Mouse (Mus musculus): ENCODE measurements around the gene Nmt1.

The Nmt1 gene

DNA sequence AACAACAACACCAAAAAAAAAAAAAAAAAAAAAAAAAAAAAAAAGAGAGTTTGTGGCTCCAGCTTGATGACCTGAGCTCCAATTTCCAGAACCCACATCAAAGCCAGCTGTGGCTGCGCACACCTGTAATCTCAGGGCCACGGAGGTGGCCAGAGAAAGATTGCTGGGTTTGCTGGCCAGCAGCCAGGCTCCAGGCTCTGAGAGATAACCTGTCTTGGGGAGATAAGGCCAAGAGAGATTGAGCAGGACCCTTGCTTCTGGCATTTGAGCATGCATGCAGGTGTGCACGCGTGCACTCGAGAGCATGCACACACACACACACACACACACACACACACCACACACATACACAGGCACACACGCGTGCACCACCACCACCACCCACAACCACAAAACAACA lies 65.3 kb downstream of the Nmt1 start:
- DNase-seq: no peak

DNA sequence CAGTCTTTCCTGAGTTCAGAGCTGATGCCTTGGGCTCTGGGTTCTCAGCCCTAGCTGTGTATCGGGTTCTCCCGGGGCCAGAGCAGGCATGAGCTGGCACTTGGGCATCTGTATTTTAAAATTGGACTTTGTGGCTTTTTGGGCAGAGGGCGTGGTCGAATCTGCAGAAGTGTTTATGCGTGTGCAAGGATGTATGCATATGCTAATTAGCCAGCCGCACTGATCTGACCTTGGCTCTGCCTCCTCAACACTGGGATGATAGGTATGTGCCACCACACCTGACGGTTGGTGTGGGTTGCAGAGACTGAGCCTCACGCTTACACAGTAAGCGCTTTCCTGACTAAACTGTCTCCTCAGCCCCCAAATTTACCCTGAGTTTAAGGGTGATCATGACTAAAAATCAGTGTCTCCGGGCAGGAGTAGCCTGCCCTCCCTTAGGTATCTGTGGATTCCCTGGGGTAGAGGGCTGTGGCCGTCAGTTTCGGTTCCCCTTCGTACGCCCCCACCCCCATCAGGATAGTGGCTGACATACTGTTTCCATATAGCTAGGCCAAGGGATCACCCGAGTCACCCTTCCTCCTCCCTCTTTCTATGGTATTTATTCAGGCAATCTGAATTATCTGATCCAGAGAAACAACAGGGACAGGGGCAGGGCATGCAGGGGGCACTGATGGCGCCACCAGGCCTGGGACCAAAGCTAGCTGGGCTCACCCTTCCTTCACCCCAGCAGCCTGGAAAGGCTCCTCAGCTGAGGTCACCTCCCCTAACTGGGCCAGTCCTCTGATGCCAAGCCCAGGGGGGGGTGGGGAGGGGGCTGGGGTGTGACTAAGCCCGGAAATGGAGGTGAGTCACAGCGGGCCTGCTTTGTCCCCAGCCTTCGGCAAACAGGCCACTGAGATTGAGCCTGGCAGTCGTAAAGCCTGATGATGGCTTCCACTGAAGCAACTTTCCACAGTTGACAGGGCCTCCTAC lies 66.2 kb downstream of the Nmt1 start:
- no peak for DNase-seq

DNA sequence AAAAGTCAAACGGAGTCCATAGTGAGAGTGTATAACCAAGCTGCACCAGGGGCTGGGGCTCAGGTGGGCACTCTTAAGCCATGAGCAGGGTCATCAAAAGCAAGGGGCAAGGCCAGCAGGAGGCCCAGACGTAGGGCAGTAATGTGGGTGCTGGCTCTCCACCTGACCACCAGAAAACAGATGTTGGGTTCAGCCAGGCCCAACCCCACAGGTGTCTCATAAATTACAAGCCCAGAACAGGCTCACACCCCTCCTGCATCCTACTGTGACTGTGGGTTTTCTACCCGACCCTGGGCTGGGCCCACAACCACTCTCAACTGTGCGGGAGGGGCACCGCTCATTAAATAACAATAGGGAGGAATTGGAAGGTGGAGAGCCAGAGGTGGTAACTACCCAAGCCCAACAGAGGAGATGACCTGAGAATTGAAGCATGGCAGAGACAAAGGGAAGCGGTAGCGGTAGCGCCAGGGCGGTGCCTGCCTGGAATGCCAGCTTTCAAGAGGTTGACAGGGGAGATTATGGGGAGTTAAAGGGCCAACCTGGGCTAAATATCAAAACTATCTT lies 67.2 kb downstream of the Nmt1 start:
- DNase-seq: no peak

DNA sequence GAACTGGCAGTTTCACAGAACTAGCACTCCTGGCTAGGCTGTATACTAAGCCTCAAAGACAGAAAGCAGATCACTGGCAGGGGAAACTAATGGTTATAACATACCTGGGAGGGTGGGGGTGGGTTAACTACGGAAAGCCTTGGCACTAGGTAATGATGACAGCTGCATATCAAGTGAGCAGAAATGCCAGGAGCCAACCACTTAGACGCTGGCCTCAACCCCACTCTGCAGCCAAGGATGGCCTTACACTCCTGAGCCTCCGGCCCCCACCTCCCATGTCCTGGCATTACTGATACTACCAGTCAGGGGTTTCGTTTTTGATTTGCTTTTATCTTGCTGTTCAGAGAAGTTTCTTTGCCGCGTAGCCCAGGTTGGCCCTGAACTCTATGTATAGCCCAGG lies 67.8 kb downstream of the Nmt1 start:
- no peak for DNase-seq

DNA sequence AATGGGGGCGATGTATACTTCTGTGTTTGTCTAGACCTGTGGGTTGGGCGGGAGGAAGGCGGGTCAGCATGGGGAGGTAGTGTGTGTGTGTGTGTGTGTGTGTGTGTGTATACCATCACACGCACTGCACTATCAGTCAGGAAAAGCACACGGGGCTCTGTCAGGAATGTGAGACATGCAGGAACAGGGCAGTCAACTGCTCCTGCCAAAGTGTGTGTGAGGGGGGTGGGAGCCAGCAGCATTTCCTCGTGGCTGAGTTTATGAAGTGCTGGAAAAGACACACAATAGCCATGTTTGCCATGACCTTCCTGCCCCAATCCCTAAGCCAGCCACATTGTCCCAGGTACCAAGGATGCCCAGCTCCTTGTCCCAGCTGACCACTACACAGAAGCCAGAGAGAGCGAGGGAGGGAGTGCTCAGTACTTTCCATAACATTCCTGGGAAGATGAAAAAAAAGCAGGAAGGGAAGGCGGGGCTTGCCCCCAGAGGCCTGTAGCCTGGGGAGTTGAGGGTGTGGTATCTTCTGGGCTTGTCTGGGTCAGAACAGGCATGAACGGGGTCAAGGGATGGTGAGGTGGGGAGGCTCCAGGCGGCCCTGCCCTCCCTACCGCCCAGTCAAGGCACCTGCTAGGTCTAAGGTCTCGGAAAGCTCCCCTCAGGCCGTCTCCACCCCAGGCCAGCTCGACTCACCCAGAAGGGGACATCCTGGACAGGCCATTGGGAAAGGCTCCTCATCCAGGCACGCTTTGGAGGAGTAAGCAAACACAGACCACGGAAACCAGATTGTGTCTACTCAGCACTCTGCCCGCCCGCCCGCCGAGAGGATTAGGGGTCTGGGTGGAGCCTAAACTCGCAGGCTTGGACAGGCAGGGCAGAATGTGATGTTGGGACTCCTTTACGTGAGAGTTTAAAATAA lies 69.2 kb downstream of the Nmt1 start:
- DNase-seq: peak; percentile 39

DNA sequence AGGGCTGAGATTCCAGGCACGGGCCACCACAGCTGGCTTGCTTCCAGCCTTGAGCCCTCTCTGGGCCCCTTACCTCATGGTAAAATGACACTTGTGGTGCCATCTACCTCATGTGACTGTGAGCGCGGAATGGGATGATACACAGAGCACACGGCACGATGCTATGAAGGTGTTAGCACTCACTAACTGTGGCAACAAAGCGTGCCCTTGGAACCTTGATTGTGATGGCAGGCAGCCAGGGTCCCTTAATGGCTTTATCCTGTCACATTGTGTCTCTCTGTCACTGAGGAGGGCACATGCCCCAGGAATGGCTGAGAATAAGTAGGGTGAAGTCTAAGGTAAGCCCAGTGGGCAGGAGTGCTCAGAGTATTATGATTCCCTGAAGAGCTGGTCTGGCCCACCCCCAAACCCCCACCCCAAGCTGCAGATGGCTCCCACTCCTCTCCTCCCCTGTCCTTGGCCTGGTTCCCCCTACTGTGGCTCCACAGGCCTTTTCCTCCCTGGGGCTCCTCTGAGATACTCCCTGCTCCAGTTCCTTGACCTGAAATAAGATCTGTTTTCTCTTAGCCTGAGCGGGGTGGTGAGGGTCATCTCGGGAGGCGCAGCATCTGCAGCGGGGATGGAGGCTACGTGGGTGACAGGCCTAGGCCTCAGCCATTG lies 70.7 kb downstream of the Nmt1 start:
- DNase-seq: no peak

DNA sequence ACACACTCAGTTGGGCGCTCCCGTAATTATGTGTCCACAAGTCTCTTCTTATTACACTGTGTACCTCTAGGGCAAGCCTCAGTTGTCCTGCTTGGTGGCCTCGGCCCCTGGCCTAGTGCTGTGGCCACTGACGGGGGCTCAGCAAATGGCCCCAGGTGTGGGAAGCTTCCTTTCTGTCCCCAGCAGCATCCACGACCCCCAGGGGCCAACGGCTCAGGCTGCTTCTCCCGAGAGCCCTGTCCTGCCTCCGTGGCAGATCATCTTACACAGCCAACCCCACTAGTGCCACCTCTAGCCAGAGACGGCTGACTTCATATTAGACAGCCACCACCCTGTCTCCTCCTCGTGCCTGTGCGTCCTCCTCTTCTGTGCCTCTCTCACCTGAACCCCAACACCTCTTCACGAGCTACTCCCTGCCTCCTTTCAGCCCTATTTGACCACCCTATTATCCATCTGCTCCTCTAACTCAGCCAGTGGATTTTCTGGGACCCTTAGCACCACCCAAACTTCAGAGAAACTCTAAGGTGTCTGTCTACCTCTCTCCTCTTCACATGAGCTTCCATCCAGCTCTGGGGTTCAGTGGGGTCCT lies 71.5 kb downstream of the Nmt1 start:
- no peak for DNase-seq

DNA sequence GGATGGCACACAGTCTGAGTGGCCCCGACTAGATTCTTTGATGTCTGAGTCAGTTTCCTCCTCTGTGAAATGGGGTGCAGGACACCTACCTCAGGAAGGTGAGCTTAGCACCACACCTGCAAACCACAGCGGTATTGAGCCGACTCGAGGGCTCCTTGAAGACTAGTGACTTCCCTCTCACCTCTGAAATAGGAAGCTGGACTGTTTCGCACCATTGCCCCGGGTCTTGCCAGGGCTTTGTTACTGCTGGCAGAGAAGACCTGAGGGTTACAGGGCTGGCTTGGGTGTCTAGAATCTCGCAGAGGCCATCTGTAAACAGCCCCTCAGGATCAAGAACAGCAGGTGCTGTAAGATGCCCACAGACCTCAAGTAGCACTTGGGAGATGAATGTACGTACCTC lies 72.4 kb downstream of the Nmt1 start:
- DNase-seq: no peak

DNA sequence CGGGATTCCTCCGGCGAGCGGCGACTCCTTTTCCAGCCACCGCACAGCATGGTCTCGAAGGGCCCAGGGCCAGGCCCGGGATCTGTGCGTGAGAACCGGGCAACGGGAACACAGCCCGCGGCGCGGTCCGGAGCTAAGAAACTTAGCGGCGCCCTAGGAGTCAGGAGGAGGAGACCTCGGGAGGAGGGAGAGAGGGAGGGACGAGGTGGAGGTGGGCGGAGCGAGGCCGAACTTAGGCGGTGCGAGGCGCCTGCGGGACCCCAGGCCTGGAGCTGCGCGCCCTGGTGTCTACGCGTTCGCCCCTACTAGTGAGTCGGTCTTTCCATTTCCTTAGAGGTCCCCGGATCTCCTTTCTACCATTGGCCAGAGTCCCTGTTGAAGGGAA lies 73.5 kb downstream of the Nmt1 start, which contains the start of the genes Plcd3 and Acbd4:
Plcd3 (minus strand) TSS at position 178 of the 385 bp plus-strand sequence.
Acbd4 (plus strand) TSS at position 202 of the 385 bp plus-strand sequence.
- peak; percentile 87 for DNase-seq

DNA sequence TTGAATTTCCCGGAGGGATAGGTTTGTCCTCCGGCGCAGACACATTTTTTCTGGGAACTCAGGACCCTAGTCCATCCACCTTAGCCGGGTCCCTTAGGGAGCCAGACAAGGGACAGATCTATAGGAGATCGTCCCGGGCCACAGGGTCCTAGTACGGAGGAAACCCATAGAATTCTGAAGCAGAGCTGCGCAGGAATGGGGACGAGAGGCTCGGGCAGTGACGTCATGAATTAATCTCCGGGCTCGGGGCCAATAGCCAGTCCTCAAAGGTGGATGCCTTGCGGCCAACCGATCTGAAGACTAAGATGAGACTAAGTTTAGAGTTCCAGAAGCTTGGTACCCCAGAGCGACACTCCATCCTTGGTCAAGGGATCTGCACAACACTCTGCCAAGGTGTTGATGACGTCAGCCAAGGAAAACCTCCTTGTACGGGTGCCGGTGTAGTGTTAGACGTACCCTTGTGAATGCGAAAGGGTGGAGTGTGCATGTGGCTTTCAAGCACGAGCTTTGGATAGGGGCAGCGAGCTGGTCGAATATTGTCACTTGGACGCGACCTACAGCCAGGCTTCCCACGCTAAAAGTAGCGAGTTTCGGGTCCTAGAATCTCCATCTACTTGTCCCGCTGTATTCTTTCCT lies 74.0 kb downstream of the Nmt1 start:
- peak; percentile 55 for DNase-seq

DNA sequence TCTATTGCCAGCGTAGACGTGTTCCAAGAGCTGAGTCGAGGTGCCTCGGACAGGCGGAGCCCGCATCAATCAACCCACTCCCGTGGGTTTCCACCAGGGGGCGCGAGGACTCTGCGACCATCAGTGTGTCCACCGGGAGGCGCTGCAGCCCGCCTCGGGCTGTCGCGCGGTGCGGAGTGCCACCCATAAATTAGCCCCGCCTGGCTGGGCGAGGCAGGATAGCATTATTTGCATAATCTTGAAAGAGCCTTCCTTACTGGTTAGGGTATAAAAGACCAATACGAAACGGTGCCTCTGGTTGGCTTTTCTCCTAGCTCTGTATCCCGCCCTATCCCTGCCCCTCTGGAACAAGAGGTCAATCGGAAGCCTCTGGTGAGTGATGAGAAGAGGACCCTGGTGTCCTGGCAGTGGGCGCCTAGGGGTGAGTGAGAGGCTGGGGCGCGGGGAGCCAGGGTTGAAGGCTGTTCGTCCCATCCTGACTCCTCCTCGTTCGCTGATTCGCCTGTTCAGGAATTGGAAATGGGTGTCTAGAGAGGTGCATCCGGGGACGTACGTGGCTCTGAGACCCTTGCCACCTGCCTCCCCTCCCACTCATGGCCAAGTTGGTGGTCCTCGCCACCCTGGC lies 74.8 kb downstream of the Nmt1 start:
- peak; percentile 95 for DNase-seq

DNA sequence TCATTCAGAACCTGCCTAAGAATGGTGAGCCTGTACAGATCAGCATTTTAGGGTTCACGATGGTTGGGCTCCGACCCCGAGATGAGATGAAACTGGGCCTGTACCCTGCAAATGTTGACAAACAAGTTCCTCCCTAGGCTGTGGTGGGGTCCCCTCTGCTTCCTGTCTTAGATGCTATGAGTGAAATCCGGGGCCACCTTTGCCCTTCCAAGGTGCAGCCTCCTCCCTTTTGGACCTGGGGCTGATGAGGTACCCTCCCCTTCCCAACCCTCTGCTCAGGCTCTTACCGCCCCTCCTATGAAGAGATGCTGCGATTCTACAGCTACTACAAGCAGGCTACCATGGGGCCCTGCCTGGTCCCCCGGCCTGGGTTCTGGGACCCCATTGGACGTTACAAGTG lies 75.6 kb downstream of the Nmt1 start:
- no peak for DNase-seq

DNA sequence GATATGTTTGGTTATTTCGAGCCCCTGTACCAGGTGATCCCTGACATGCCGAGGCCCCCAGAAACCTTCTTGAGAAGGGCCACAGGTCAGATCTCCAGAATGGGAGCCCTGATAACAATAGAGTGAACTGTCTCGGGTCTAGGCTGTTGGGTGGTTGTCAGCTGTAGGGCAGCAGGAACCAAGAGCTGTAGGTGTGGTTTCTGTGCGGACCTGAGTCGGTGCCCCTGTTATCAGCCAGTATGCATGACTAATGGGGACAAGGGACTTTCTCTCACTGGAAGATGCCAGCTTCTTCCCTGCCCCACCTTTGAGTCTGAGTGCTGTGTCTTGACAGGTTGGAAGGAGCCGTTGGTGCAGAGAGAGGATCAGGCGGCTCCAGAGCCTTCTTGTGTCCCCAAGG lies 76.5 kb downstream of the Nmt1 start:
- DNase-seq: no peak

DNA sequence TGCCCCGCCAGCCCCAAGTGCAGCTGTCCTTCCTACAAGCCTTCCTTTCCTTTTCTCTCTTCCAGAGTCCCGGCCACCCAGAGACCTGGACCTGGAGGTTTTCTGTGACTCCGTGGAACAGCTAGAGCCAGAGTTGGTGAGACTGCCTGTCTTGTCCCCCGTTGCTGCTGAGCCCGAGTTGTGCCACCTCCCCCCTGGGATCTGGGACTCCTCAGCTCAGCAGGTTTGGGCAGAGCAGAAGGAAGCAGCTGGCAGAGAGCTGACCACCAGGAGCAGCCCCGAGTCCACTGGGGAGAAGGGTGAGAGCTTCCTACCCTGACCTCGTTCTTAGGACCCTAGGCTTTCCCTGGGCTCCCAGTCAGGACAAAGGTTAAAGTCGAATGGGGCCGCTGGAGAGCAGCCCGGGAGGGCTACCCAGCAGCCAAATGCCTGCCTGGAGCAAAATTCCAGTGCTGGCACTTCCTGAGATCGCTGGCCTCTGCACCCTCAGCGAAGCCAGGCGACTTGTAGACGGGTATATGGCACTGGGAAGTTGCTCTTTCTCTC lies 77.3 kb downstream of the Nmt1 start:
- DNase-seq: no peak

DNA sequence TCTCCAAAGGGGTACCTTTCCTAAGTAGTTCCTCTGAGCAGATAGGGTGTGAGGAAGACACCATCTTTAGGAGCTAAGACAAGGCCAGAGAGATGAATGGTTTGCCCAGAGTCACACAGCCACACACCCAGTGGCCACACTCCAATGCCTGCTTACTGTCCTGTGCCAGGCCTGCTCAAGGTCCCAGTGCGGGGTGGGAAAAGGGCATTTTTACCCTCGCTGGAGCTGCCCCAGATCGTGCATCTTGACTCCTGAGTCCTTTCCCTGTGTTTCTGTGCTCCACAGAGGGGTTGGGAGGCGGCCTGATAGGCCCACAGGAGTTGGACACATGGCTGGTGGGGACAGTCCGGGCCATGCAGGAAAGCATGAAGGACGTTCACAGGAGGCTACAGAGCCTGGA lies 77.8 kb downstream of the Nmt1 start:
- no peak for DNase-seq

DNA sequence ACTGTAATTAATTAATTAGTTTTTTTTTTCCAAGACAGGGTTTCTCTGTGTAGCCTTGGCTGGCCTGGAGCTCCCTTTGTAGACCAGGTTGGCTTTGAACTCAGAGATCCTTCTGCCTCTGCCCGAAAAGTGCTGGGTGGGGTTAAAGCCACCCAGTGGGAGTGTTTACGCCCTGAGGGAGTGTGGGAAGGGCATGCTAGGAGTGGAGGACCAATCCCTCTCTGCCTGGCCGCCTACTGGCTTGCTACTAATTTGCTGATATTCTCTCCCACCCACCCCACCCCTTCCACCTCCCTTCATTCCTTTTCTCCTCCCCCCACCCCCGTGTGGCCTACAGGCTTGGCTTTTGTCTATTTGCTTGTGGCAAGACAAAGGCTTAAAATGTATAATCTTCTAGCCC lies 78.4 kb downstream of the Nmt1 start:
- no peak for DNase-seq

DNA sequence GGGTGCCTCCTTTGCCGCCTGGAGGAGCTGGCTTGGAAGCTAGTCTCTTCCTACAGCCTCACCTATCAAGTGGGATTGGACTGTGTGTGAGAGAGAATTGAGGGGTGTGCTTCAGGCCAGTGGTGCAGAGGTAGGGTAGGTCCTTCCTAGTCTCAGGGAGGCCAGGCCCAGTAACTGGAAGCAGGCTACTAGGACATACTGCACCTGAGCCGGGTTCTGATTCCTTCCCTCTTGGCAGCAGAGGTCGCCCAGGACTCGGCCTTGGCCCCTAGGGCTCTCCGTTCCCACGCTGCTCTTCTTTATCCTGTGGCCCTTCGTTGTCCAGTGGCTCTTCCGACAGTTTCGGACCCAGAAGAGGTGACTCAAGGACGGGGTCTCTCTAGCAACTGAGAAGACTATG lies 83.3 kb downstream of the Nmt1 start:
- DNase-seq: no peak

DNA sequence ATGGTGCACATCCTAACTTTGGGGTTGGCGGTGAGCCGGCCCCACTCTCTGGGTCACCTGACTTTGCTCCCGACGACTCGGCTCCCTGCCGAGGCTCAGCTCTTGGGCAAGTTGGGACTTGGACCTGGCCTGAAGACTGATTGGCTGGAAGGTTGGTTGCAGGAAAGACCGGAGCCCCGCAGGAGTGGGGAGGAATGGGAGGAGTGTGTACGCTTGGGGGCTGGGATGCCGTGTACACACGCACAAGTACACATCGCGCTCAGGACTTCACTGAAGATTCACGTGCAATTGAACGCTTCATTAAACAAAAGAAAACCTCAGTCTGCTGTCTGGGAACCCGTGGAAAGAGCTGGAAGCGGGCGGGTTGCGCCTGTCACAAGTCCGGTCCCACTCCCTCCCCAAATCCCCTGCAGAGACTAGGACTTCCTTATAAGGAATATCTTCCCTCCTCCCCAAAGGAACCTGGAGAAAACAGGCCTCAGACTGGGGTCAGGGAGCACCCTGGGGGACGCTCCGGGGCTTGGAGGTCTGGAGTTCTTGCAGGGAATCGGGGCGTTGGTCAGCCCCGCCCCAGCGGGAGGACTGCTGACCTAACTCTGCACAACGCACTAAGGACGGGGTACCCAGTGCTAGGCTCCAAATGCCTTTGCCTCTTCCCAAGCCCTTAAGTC lies 84.0 kb downstream of the Nmt1 start:
- DNase-seq: peak; percentile 71

DNA sequence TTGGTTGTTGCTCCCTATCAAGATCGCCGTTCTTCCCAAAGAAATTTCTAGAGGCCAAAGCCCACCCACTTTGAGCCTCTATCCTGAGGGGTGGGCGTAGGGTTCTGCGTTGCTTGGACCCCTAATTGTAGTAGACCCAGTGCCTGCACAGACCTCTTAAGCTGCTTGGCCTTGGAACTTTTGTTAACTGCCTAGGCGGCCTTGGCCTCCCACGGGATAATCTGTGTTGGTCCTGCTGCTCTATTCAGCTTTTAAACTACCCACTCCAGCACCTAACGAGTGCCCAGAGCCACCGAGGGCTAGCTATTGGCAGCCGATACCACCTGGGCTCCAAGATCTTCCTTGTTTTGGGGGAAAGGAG lies 84.5 kb downstream of the Nmt1 start:
- no peak for DNase-seq

DNA sequence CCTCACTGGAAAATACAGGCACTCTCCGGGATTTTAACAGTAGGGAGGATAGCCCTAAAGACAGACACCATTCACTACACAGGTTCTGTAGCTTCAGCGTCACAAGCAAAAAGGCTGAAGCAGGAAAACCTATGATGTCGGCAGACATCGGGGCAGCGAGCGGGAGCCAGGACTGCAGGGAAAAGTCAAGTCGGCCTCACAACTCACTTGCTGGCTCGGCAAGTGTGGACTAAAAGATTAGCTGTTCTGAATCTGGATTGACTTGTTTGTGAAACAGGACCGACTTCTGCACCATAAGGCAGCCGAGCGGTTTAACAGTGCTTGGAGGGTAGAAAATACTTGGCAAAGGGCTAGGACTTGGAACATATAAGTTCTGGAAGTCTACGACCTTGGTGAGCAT lies 85.0 kb downstream of the Nmt1 start:
- DNase-seq: no peak

DNA sequence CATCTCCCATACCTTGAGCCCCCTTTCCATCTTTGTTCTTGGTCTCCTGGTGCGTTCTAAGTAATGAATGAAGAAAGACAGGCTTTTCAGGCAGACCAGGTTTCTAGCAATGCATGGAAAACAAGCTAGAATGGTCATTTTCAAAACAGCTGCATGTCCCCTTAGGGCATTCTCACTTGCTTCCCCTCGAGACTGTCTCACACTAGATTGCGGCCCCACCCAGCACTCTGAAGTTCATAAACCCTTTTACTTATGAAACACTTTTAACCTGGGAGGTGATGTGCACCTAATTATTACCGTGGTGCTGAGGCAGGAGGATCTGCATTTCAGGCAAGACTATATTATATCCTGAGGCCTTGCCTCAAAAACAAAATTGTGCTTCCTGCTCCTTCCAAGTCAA lies 85.8 kb downstream of the Nmt1 start:
- DNase-seq: no peak
